Mouse (Mus musculus) ZHBTc4 (cell line): ENCODE measurements at regions not wholly inside any gene's neighbourhood (a gene's known extent, or its start where the extent isn't known, plus 50 kb on each side); places are given as distances from the start of the nearest gene placed in this dataset.

Experiments used
- DNase-seq: peaks from one replicate; pipeline ENCODE4 v3.0.0-alpha.2; 2011; ENCODE audit warnings: low read depth, low spot score

GRCm38 (mm10) chr2:46678366-46678765 lies 1561.2 kb upstream of the Zeb2 start:
- no peak for DNase-seq

DNA sequence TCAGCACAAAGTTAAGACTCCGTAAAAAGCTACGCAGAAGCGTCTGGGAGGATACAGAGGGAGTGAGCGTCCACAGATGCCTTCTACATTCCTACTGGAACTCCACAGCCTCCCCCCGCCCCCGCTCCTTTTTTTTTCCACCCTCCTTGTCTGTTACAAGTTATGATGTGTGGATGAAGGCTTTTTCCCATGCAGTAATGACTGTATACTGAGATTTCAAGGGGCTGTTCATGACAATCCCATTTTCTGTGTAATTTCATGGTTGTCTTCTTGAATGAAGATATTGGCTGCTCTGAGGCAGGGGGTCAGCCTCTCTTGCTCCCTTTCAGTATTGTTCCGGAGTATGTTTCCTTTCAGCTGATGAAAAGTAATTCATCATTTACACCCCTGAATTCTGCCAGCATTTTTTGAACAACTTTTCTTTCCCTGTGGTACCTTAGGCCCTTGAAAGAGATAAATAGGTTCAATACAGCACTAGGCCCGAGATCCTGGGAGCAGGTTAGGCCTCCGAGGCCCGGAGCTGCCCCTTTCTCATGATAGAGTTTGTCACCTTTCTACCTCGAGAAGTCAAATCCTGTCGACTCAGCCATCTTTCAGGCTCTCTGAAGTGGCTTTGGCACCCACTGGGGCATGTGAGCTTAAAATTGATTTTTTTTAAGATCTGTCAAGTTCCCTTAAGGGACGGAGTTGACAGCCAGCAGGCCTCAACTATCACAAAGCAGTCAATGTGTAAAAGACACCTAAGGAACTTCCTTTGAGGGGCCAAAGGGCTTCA lies 1552.5 kb upstream of the Zeb2 start:
- no peak for DNase-seq

DNA sequence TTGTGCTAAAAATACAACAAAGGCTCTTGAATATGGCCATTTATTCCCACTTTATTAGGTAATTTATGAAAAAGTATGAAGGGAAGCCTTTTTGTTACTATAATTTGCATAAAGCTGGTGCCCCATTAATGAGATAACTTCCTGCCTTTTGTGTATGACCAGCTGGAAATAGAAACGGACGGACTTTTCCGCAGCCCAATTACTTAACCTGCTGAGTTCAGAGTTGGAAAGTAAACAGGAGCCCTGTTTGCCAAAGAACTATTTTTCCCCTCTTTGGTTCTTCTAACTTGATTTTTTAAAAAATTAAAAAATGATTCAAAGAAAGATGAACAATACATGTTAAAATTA lies 1549.8 kb upstream of the Zeb2 start:
- DNase-seq = no peak

DNA sequence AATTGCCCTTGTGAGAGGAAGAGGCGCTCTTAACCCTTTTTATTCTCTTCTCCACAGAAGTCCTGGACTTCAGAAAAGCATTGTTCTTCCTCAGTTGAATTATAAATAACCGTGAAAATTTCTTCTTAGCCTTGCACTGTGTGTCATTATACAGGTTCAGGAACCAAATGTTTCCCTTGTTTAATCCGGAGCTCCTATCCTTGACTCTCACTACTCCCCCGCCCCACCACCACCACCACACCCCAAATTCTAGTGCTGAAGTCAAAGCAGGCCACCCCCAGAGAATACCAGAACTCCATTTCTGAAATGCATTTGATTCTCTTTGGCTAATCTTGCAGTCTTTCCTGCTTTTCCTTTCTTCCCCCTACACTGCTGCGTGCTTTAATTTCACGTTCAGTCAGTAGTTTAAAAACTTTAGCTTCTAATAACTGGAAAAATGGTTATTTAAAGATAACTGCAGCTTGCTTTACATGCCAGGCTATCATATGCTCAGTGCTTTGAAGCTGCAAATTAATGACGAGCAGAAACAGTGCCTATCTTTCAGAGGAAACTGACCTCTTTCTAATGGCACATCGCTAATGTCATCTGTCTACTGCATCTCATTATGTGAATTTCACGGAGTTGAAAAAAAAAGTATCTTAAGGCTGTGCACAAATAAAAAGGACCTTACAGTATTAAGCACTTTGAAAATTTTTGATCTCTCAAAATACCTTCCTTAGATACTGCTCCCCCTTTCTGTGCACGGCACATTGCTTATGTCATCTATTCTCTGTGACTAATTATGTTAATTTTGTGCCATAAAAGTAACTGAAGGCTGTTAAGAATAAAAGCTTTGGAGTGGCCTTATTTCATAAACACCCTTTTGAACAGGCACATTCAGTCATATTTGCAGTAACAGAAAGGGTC lies 1549.1 kb upstream of the Zeb2 start:
- no peak for DNase-seq

- DNase-seq = no peak
These were observed 1544.7 kb upstream of the Zeb2 start for GRCm38 (mm10) chr2:46661876-46662275.

GRCm38 (mm10) chr2:46660577-46660976 lies 1543.4 kb upstream of the Zeb2 start:
- no peak for DNase-seq

DNA sequence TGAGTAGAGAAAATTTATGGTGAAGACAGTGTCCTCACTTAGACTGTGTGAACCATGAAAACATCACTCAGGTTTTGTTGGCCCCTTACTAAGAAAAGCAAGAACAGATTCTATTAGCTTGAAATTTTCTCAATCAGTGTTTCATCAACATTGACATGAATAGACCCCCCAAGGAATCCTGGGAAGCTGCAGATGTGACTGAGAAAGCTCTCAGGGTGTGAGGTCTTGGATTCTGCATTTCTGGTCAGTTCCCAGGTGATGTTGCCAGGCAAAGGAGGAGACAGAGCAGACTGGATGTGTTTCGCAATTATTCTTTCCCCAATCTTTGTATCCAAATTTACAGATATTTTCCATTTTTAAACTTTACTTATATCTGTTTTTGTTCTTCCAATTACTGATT lies 1538.1 kb upstream of the Zeb2 start:
- no peak for DNase-seq

DNA sequence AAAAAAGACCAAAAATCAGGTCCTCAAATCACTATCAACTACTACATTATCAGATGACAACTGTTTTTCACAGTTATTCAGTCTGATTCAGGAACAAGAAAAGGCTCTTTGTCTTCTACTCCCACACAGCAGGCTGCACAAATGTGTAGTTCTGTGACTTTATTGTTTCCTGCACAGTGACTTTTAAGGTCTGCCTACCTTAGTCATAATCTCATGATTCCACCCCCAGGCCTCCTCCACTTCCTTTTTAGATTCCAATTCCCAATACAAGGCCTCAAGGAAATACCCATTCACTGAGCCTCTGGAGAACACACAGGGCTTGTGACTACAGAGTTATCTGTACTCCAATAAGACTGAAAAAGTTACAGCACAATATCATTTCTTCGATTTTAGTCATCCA lies 1535.4 kb upstream of the Zeb2 start:
- DNase-seq = no peak

- no peak for DNase-seq
These were observed 1529.2 kb upstream of the Zeb2 start for GRCm38 (mm10) chr2:46646366-46646765.

GRCm38 (mm10) chr2:46609217-46609616 lies 1492.0 kb upstream of the Zeb2 start:
- DNase-seq = no peak

- DNase-seq = no peak
These were observed 1464.6 kb upstream of the Zeb2 start for GRCm38 (mm10) chr2:46581773-46582172.

- no peak for DNase-seq
These were observed 1453.2 kb upstream of the Zeb2 start for GRCm38 (mm10) chr2:46570416-46570815.

DNA sequence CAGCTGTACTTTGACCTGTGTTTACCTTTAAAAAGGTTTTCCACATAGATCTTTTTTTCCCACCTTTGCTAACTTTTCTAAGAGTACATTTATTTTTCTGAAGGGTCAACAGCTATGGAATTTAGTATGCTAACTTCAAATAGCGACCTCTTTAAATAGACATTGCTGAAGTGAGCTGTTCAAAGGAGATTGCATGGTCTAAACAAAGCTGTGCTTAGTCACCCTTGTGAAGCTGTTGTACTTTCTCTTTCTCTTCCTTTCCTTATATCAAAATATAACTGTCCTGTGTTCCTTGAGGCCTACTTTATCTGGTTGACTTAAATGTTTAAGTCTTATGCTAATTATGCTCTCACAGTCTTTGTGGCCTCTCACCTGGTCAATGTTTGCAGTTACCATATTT lies 1416.2 kb upstream of the Zeb2 start:
- no peak for DNase-seq

GRCm38 (mm10) chr2:46530686-46531085 lies 1413.5 kb upstream of the Zeb2 start:
- DNase-seq = no peak

DNA sequence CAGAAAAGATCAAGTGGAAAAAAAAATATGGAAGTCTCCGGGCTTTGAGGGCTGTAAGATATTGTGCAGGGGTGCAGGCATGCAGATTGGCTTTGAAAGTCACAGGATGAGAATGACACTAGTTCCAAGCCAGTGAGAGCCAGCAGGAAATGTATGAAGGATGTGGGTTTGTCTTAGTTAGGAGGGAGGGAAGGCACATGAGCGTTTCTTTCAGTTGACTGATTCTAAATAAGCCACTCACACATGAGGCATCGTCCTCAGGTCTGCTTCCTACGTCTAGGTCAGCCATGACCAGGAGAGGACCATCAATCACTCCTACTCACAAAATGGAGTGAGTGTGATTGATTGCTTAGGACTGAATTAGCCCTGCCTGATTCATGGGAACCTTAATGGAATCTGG lies 1408.0 kb upstream of the Zeb2 start:
- DNase-seq = no peak

DNA sequence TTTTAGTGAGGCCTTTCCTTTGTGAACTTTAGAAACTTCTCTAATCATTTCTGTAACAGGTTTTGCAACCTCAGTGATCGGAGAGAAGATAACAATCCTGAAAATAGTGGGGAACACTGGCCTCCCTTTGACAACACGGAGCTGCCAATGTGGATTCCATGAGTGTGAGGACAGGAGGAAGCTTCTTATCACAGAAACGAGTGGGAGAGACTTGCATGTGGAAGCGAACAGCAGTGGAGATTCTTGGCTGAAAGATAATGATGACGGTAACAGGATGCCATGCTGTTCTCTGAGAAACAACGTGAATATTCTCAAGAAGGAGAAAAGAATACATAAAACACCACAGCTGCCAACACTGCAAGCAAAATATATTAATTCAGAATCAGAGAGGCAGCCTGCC lies 1407.4 kb upstream of the Zeb2 start:
- no peak for DNase-seq

- no peak for DNase-seq
These were observed 1404.2 kb upstream of the Zeb2 start for GRCm38 (mm10) chr2:46521147-46521965.

- no peak for DNase-seq
These were observed 1395.2 kb upstream of the Zeb2 start for GRCm38 (mm10) chr2:46512237-46513028.

DNA sequence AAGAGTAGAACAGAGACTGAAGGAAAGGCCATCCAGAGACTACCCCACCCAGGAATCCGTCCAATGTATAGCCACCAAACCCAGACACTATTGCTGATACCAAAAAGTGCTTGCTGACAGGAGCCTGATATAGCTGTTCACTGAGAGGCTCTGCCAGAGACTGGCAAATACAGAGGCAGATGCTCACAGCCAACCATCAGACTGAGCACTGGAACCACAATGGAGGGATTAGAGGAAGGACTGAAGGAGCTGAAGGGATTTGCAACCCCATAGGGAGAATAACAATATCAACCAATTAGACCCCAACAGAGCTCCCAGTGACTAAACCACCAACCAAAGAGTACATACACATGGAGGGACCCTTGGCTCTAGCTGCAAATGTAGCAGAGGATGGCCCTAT lies 1389.8 kb upstream of the Zeb2 start:
- DNase-seq = no peak

DNA sequence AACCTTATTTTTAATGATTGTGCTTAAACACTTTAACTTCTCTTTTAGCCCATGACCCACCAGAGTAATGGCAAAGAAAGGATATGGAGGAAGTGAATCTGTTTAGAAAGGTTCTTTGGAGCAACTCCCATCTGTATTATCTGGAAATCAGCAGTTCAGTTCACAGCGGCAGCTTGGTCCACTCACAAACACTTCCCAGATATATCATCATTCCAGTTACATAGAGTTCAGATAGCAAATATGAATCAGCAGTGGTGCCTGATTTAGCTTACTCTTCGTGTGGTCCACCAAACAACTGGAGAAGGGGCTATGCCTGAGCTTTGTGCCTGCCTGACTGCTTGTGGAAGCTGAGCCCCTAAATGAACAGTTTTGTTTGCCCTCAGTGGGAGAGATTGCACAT lies 1385.9 kb upstream of the Zeb2 start:
- no peak for DNase-seq

DNA sequence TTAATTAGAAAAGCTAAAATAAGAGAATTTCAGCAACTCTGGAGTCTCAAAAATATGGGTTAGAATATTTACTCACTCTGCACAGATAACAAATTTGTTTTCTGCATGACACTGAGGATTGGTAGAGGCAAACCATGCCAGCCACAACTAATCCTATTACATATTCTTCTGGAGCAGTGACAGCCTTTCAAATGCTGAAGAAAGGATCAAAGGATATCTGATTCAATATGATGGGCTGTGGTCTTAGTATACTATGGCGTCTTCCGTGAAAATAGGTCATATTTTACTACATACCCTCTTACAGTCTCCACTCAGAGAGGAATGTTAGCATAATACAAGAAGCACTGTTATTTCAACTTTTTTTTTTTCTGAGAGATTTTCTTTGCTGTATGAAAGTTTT lies 1375.1 kb upstream of the Zeb2 start:
- no peak for DNase-seq
